Mouse (Mus musculus) heart, adult 11 months (tissue): Measurements from ENCODE around the gene Ahsg.

Source experiments
- DNase-seq: peaks from one replicate; pipeline ENCODE4 v3.0.0; 2022

Gene Ahsg

DNA sequence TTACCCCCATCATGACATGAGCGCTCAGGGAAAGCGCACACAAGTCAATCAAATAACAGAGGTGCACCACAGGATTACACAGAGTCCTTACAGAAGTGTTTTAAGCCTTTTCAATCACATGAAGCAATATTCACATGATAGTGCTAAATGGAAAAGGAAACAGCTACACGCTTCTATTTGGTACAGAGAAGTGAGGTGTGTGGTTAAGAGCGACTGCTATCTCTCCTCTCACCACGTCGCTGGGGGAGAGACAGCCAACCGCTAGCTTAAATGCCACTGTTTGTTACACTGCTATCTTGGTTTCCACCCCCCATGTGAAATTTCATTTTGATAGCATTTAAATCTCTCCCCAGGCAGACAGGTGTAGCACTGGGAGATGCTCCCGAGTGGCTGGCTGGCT, 1.4 kb upstream of the Ahsg start:
- no peak for DNase-seq

DNA sequence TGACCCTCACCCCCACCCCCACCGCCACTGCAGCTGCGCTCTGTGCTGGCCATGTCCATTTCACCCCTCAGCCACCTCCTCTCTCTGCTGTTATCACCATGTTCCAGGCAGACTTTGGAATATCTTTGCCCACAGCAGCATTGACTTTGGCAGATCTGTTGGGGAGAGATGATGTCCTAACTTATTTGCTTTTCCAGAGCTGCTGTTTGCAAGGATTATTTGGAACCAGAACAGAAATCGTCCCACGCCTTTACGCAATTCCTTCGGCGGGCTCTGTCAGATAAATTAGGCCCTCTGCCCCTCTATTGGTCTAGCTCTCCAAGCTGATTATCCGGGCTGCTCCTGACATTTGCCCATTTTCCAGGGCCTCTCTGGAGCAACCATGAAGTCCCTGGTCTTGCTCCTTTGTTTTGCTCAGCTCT, 667 bp downstream of the Ahsg start:
- DNase-seq: peak; percentile 97

DNA sequence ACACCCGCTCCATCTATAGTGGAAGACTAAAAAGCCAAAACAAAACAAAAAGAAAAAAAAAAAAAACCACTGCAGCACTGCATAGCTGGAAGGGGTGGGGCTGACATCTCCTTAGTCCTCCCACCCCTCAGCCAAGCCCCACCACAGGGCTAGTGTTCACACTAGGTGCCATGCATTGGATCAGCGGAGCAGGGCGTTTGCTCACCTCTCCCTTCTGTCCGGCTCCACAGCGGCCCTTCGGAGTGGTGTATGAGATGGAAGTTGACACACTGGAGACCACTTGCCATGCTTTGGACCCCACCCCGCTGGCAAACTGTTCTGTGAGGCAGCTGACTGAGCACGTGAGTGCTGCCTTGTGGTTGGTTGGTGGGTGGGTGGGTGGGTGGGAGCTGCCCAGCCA, 3.0 kb downstream of the Ahsg start:
- DNase-seq: no peak

DNA sequence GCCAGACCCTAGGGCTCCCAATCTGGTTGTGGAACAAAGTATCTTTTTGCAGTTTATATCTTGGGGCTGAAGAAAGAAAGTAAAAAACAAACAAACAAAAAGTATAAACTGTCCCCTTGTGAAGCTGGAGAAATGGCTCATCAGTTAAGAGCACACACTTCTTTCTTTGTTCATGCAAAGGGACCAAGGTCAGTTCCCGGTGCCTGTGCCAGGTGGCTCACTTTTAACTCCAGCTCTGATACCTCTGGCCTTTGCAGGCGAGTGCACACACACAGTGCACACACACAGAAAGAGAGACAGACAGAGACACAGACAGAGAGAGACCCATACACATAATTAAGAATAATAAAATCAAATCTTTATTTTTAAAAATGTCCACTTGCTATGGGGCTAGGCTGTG, 5.5 kb downstream of the Ahsg start:
- DNase-seq: no peak

DNA sequence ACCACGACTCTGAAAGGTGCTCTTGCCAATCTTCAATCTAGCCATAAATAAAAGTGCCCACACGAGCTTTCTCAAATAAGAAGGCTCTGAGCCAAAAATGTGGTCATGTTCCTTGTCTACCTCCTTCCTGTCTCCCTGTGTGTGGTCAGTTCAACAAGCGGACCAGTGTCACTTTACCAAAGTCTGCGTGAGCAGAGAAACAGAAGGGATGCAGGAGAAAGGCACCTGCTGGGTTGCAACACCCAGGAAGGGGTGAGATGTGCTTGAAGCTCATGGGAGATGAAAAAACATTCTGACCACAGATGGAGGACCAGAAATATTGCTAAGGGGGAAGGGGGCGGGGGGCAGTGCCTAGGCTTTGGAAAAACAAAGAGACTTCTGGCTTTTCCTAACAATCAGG, 8.3 kb downstream of the Ahsg start:
- DNase-seq: no peak

DNA sequence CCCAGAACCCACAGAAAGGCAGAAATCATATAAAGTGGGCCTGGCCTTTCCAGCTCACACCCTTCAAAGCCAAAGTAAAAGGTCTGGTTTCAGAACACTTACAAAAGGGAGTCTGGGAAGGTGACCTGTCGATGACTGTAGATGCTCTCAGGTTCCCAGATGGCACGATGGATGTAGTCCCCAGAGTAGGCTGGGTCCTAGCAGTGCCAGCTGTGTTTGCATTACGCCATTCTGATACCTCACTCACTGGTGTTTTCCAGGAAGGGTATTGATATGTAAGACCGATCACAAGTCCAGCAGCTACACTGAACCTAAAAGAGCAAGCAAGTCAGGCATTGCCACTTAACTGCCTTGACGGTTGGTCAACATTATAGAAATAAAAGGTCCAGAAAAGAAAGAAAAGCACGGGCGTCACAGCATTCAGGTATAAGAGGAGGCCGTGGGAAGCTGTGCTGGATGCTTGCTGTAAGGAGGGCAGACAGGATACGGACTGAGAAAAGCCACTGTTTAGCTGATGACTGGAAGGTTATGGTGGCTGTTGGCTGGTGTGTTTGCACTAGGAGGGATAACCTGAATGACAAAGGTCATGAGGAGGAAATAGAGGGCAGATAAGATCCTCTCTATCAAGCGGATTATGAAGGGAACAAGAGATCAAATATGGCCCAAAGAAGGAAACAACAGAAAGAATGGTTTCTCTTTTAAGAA, 8.9 kb downstream of the Ahsg start:
- no peak for DNase-seq

DNA sequence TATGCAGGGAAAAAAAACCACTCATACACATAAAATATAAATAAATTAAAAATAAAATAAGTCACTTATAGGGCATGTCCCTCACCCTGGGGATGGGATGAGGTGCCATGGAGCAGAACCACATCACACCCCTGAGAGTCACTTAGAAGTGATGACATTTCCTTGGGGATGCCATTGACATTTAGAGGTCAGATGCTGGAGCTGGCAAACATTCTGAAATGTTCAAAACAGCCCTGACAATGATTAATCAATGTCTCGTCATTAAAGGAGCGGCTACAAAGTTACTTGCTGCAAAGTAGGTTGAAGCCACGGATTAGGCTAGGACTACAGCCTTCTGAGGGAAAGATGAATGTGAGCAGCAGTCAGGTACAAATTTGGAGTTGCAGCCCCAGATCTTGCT, 10.2 kb downstream of the Ahsg start:
- no peak for DNase-seq

DNA sequence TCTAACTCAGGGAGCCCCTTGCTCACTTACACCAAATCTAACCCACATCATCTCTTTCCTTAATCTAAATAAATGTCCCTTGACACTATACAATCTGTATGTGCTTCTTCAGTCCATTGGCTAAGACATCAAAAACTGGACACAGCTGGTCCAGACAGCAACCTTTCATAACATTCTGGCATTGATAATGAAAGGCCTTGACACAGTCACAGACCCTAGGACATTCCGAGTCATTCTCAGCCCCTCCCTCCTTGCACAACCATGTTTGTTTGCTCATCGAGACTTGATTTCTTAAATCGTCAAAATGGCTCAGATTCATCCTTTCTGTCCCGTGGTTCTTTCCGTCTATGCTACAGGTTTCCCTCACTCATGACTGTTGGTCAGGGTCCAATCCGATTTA, 18.2 kb downstream of the Ahsg start:
- DNase-seq: no peak

DNA sequence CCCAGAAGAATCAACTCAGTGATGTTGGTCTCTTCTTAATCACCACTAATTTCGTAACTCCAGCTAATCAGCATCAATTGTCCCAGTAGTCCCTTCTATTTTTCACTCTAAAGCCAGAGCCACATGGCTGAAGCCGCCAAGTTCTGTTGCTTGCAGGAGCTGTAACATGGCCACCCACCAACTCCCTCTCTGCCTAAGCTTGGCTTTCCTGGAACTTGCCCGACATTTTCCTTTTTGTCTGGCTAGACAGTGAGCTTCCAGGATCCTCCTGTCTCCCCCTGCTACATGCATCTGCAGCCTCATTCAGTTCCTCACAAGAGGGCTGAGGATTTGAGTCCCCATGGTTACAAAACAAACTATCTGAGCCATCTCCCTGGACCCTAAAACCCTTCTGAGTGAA, 20.9 kb downstream of the Ahsg start:
- DNase-seq: peak; percentile 96

DNA sequence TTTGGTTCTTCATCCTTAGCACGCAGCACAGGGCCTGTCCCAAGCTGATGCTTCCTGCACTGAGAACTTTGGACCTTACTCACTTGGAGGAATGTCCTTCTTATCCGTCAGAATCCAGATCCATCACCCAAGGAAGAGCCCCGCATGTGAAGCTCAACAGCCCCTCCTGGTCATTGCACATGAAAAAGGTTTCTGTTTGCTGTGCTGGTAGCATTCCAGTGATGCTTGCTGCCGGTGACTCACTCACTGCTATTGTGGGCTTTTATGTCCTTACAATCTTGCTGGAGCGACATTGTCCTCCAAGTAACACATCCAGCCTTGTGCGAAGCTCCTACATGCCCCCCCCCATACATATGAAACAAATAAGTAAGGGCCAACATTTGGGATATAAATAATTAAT, 21.8 kb downstream of the Ahsg start:
- no peak for DNase-seq

DNA sequence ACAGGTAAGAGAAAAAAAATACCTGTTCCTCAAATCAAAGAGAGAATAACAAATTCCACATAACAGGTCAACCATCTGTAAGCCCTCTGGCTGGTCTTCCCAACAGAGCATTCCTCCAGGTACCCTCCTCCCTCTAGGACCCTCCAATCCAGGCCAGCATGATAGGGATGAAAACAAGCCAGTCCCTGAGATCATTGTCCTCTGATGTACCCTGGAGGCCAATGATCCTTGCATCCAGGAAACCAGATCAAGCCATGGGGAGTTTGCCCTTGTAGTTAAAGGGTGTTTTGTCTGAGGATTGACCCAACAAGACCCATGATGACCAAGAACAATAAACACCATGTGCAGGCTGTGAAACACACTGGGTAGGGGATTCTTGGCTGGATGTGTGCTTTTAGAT, 23.2 kb downstream of the Ahsg start:
- DNase-seq: no peak

DNA sequence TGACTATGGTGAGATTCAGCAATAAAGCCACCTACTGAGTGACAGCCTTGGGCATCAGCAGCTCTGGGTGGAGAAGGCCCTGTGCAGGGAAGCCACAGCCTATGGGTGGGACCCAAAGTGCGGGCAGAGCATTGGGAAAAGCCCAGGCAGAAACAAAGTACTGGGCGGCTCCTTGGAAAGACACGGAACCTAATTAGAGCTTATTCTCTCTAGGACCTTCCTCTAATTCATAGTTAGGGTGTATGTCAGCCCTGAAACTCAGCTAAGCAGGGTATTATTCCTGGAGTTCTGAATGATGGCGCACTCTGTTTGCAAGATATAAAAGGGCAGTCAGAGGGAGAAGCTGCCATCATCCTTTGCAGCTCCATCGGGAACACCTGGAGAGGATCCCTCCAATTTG, 27.0 kb downstream of the Ahsg start, which contains the start of gene Fetub:
Fetub (plus strand) TSS at position 301 of the 400 bp plus-strand sequence.
- DNase-seq: no peak

DNA sequence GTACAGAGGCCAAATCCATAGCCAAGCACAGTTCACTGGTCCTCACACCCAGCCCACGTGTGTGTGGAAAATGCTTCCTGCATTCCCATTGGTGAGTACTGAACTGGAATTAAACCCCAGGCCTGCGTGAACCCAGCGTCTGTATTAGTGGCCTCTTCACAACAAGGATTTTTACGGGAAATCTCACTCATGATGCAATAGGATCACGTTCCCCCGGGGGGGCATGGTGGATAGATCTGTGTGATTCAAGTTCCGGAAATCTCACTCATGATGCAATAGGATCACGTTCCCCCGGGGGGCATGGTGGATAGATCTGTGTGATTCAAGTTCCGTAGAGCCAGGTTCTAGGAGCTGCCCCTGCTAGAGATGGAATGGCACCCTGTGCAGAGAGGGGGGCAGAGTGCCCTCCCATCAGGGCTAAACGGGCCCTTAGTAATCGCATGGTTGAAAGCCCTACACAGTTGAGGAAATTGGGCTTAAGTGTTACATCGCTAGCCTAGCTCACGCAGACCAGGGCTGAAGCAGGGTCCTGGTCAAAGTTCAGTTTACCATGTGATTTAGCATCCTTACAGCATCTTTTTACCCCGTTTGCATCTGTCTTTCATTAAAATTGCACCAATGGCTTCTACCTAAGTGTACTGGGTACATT, 27.7 kb downstream of the Ahsg start:
- DNase-seq: peak; percentile 81

DNA sequence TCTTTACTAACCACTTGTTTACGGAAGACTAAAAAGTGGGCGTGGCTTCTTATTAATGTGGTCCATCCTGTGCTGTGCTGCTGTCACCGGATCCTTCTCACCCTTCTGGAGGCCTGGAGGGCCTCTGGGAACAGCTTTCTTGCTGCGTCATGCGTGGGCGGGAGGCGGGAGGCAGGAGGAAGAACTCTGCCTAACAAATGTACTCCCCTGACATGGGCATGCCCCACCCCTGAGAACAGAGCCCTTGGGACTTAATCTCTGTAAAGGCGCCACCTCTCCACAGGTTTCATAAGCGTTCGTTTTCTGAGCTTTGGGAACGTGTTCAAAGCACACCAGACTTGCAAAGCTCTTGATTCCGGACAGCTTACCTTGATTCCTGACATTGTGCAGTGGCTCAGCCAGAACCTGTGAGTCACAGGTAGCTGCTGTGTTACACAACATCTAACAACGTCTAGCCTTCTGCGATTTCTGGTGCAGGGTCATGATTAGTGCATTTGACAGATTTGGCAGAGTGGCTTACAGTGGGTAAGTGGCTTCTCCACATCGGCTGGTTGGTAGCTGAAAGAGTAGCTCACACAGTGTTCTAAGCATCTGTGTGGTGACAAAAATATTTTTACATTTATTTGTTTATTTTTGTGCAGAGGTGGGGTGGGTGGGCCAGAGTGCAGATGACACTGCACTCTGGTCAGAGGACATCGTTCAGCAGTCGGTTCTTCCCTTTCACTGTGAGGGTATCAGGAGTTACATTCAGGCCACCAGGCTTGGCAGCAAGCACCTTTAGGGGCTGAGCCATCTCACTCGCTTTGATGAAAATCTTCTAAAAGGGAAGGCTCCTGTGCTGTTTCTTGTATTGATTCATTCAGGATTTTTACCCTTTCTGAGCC, 29.1 kb downstream of the Ahsg start:
- DNase-seq: peak; percentile 97

DNA sequence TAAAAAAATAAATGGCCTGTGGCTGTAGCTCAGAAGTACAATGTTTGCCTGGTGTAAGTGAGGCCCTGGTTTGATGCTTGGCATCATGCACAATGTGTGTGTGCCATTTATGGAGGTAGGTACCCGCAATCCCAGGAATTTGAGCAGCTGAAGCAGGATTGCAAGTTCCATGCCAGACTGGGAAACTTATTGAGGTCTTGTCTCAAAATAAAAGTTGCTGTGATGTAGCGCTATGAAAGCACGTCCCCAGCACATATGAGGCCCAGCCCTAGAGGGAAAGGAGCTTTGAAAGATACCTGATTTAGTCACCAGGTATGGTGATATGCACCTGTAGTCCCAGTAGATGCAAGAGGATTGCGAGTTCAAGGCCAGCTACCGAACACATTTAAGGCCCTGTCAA, 30.7 kb downstream of the Ahsg start:
- DNase-seq: peak; percentile 76

DNA sequence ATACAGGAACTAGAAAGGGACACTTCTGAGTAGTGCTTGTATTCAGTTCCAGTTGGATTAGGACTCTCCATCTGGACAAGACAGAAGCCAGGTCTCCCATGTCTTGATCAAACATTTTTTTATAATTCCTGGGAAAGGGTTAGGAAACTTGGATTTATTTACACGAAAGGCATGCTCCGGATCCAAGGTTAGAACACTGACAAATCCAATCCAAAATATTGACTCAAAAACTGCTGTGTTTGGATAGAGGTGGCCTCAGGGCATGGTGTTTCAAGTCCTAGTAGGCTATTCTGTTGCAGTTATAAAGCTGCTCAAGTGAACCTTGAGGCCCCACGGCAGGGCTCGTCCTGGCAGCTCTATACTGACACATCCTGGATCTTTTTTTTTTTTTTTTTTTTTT, 31.4 kb downstream of the Ahsg start:
- DNase-seq: no peak

DNA sequence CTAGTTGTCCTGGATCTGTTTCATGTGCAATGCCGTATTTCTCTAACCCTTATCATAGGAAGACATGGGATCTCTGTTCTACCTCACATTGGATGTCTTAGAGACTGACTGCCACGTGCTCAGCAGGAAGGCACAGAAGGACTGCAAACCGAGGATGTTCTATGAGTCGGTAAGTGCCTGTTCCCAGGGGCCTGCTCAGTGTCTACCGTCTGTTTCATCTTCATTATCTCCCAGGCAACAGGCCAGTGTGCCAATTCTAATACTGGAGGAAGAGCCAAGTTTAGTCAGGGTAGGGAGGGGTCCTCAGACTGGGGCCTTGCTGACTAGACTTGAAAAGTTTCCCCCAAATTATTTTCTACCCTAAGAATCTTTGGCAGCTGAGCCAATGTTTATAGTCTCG, 38.5 kb downstream of the Ahsg start:
- DNase-seq: peak; percentile 42

DNA sequence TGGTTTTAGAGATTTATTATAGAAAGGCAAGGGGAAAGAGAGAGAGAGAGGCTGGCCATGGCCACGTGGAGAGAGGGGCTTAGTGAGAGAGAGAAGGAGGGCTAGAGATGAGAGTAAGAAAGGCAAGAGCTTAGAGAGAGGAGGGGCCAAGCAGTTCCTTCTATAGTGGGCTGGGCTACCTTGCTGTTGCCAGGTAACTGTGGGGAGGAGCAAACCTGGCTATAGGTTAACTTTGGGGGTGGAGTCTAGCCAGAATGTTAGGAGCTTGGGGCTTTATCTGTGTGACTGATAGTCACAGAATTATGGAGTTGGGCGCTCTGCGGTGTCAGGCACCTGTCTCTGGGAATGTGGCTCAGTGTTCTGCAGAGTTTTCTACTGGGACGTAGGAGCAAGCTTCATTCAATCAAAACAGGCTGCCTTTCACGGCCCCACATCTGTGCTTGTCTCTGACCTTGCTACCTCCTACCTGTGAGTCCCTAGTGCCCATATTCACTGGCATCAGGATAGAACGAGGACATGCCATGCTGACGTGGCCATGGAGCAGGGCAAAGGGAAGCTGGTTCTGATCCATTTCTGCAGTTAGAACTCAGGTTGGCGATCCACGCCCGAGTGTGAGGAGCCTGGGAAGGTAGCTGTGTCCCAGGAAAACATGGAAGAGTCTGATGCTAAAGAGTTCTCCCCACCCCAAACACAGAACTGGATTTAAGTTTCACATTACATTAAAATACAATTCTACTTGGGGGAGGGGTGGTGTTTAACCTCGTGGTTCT, 40.5 kb downstream of the Ahsg start:
- DNase-seq: peak; percentile 69

DNA sequence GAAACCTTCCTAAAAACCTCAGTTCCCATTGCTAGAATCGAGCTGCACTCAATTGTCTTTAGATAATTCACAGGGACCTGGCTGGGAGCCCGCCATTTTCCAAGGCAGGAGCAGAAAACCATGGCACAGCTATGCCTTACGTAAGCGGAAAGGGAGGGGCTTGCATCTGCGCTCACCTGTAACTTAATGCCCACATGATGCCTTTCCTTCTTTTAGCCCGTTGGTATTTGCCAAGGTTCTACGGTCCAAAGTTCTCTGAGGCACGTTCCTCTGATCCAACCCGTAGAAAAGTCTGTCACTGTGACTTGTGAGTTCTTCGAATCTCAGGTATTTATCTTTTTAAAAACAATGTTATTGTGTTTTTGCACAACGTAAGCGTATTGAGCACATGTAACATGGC, 46.6 kb downstream of the Ahsg start:
- DNase-seq: peak; percentile 3

DNA sequence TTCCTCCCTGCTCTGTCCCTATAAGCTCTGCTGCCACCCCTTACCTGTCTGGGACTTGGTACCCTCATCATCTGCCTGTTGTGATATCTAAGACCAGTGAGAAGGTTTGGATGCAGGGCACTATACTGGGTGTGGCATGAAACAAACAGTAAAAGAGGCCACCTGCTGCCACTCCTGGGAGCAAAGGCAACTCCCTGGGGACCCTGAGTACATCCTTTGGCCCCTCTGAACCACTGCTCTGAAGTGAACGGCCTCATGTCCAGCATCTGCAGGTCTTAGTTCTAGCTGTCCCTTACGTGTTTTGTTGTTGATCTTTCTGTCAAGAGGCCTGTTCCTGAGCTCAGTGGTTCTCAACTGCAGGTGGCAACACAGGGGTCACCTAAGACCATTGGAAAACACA, 47.5 kb downstream of the Ahsg start:
- peak; percentile 61 for DNase-seq

DNA sequence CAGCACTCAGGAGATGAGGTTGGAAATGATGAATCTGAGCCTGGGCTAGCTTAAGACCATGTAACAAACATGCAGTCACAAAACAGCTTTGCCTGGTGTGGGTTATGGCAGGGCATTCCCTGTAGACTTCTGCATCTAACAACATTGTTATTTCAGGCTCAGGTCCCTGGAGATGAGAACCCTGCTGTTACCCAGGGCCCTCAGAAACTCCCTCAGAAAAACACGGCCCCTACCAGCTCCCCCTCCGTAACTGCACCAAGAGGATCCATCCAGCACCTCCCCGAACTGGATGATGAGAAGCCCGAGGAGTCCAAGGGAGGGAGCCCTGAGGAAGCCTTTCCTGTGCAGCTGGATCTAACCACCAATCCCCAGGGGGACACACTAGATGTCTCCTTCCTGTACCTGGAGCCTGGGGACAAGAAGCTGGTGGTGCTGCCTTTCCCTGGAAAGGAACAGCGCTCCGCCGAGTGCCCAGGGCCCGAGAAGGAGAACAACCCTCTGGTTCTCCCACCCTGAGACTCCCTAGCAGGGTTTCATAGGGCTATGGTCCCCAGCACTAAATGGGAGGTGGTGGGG, 48.1 kb downstream of the Ahsg start:
- DNase-seq: peak; percentile 76

DNA sequence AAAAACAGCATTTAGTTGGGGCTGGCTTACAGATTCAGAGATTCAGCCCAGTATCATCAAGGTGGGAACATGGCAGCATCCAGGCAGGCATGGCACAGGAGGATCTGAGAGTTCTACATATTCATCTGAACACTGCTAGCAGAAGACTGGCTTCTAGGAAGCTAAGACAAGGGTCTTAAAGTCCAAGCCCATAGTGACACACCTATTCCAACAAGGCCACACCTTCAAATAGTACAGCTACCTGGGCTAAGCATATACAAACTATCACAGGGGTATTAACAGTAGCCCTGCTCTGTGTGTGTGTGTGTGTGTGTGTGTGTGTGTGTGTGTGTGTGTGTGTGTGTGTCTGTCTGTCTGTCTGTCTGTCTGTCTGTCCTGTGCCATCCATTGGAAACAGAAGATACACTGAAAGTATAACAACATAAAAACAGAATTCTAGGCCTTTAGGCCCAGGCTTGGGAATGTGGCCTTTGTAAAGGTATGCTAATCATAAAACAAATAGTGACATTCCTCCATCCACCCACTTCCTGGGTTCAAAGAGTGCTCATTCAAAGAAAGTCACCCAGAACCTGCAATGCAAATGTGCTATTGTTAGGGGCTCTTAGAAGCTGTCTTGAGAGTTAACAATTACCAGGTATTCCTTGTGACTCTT, 50.9 kb downstream of the Ahsg start:
- DNase-seq: peak; percentile 33
